Mouse (Mus musculus) heart, embryonic 11.5 days (tissue): ENCODE data around the gene Cxcl14. TPM values are rescaled to one million over a fixed set of nuclear protein-coding genes. Genes with fewer than 3 reads are reported as not detected.

Experiments used
- ATAC-seq: fragments of 200-750 bp; cut with Nextera tagmentation; replicated peaks from 2 replicates; pipeline ENCODE4 v1.8.0; 2017; ENCODE audit warnings: moderate library complexity; ENCODE audit not compliant: insufficient number of reproducible peaks, low FRiP score, low TSS enrichment
- H3K27ac ChIP-seq: fragments of 300-500 bp; sonication (generic); 2 replicates; pipeline ENCODE4 v1.5.1; 2014; ENCODE audit warnings: mild to moderate bottlenecking, low read depth, low read length
- H3K27me3 ChIP-seq: fragments of 300-500 bp; sonication (generic); 2 replicates; pipeline ENCODE4 v1.6.1; 2014; ENCODE audit warnings: mild to moderate bottlenecking, low read length, mixed read lengths; ENCODE audit not compliant: control insufficient read depth, insufficient read depth
- H3K36me3 ChIP-seq: fragments of 300-500 bp; sonication (generic); 2 replicates; pipeline ENCODE4 v1.6.1; 2014; ENCODE audit warnings: mild to moderate bottlenecking, low read length, moderate library complexity, mixed read lengths; ENCODE audit not compliant: control insufficient read depth, insufficient read depth
- H3K4me1 ChIP-seq: fragments of 300-500 bp; sonication (generic); 2 replicates; pipeline ENCODE4 v1.6.1; 2014; ENCODE audit warnings: low read length; ENCODE audit not compliant: control insufficient read depth, insufficient read depth
- H3K4me2 ChIP-seq: fragments of 300-500 bp; sonication (generic); 2 replicates; pipeline ENCODE4 v1.6.1; 2014; ENCODE audit warnings: mild to moderate bottlenecking, moderate library complexity
- H3K4me3 ChIP-seq: fragments of 300-500 bp; sonication (generic); 2 replicates; pipeline ENCODE4 v1.5.1; 2014; ENCODE audit warnings: low read depth, low read length
- H3K9ac ChIP-seq: fragments of 300-500 bp; sonication (generic); 2 replicates; pipeline ENCODE4 v1.6.1; 2014; ENCODE audit warnings: mild to moderate bottlenecking, low read depth, low read length, moderate library complexity
- H3K9me3 ChIP-seq: fragments of 300-500 bp; sonication (generic); replicated peaks from 2 replicates; pipeline ENCODE4 v1.6.1; 2016; ENCODE audit warnings: low read length; ENCODE audit not compliant: control insufficient read depth
- WGBS: fragments of 180-500 bp; shearing (Covaris S2); extraction: QIAGEN DNeasy Blood & Tissue Kit; methylation state at CpG from one replicate; pipeline ENCODE4 v1.1.7; 2014; ENCODE audit not compliant: insufficient replicate concordance; 5-methylcytosine and 5-hydroxymethylcytosine counted together
- polyA plus RNA-seq: library from polyadenylated mRNA; unstranded; fragments of >200 nt; fragmentation: Nextera tagmentation; extraction: Ambion mirVana; gene quantifications from 2 replicates; pipeline ENCODE4 v1.2.1, GENCODE M21; 2014

Cxcl14 gene
- 1.7 and 3.2 TPM in 2 replicates for polyA plus RNA-seq

GRCm38 (mm10) chr13:56295943-56296658 is at the start of gene Cxcl14:
Cxcl14 (minus strand) TSS chr13:56296551.
- WGBS = under 1% methylated on average over 52 of the region's 76 CpGs

GRCm38 (mm10) chr13:56344355-56344754 is 48.0 kb upstream of the Cxcl14 start:
- 78% methylated on average over 12 of the region's 12 CpGs for WGBS
- no peak for ATAC-seq
- no peak overlapping the region for H3K9ac ChIP-seq

More at GRCm38 (mm10) chr13:56295943-56296658, at the start of gene Cxcl14:
- H3K9ac ChIP-seq = peak within 1 kb of the TSS; percentile 54
- peak within 1 kb of the TSS; percentile 85 for H3K4me2 ChIP-seq
- no peak within 1 kb of the TSS for H3K27ac ChIP-seq
- peaks cover 73% of the 10 kb centered on the region for H3K27me3 ChIP-seq
- H3K4me3 ChIP-seq = peak within 1 kb of the TSS; percentile 51
- no peaks in the 10 kb centered on the region for H3K36me3 ChIP-seq
- H3K4me1 ChIP-seq = 0 out of 2 replicates have a peak, but pooled peaks cover 3% of the 10 kb centered on the region
- 0 out of 2 replicates have a peak, but pooled peaks cover 2% of the 10 kb centered on the region for H3K9me3 ChIP-seq
- 0 out of 2 replicates have a peak, but pooled peaks have one; percentile 42 for ATAC-seq

GRCm38 (mm10) chr13:56342491-56342890 is 46.1 kb upstream of the Cxcl14 start:
- no peaks in the 10 kb centered on the region for H3K36me3 ChIP-seq
- no peak overlapping the region for H3K9ac ChIP-seq
- H3K27me3 ChIP-seq = no peaks in the 10 kb centered on the region
- H3K4me2 ChIP-seq = no peak overlapping the region
- no peak overlapping the region for H3K27ac ChIP-seq
- 62% methylated on average over 10 of the region's 10 CpGs for WGBS
- H3K4me1 ChIP-seq = 0 out of 2 replicates have a peak, but pooled peaks cover 2% of the 10 kb centered on the region
- no peaks in the 10 kb centered on the region for H3K9me3 ChIP-seq
- no peak for ATAC-seq
- no peak overlapping the region for H3K4me3 ChIP-seq

More at GRCm38 (mm10) chr13:56344355-56344754, 48.0 kb upstream of the Cxcl14 start:
- Histone ChIP-seq H3K36me3 (no peaks in the 10 kb centered on the region), H3K9me3 (no peaks in the 10 kb centered on the region), H3K27me3 (no peaks in the 10 kb centered on the region), H3K4me3 (no peak overlapping the region), H3K27ac (no peak overlapping the region), H3K4me1 (0 out of 2 replicates have a peak, but pooled peaks cover 2% of the 10 kb centered on the region), H3K4me2 (no peak overlapping the region)

- Histone ChIP-seq H3K4me2 (no peak overlapping the region), H3K9me3 (no peaks in the 10 kb centered on the region), H3K36me3 (no peaks in the 10 kb centered on the region), H3K4me3 (no peak overlapping the region), H3K27me3 (no peaks in the 10 kb centered on the region), H3K4me1 (no peaks in the 10 kb centered on the region), H3K27ac (no peak overlapping the region), H3K9ac (no peak overlapping the region)
- WGBS = 64% methylated on average over 13 of the region's 13 CpGs
- no peak for ATAC-seq
Observed at GRCm38 (mm10) chr13:56340513-56340912, 44.2 kb upstream of the Cxcl14 start.

GRCm38 (mm10) chr13:56339816-56340215 is 43.5 kb upstream of the Cxcl14 start:
- H3K4me3 ChIP-seq = no peak overlapping the region
- ATAC-seq = no peak
- no peak overlapping the region for H3K9ac ChIP-seq
- H3K36me3 ChIP-seq = no peaks in the 10 kb centered on the region
- H3K27ac ChIP-seq = no peak overlapping the region
- H3K9me3 ChIP-seq = no peaks in the 10 kb centered on the region
- WGBS = 74% methylated on average over 8 of the region's 8 CpGs
- no peaks in the 10 kb centered on the region for H3K27me3 ChIP-seq
- no peaks in the 10 kb centered on the region for H3K4me1 ChIP-seq
- H3K4me2 ChIP-seq = no peak overlapping the region

GRCm38 (mm10) chr13:56336982-56337381 is 40.6 kb upstream of the Cxcl14 start:
- no peaks in the 10 kb centered on the region for H3K27me3 ChIP-seq
- no peak overlapping the region for H3K4me3 ChIP-seq
- no peak overlapping the region for H3K27ac ChIP-seq
- peak overlapping the region; percentile 27; the same call in 1 of the 2 replicates for H3K4me2 ChIP-seq
- H3K36me3 ChIP-seq = no peaks in the 10 kb centered on the region
- H3K4me1 ChIP-seq = no peaks in the 10 kb centered on the region
- WGBS = 30% methylated on average over 8 of the region's 8 CpGs
- H3K9me3 ChIP-seq = no peaks in the 10 kb centered on the region
- no peak for ATAC-seq
- H3K9ac ChIP-seq = no peak overlapping the region

- Histone ChIP-seq H3K4me1 (no peaks in the 10 kb centered on the region), H3K4me2 (no peak overlapping the region), H3K4me3 (no peak overlapping the region), H3K27ac (no peak overlapping the region), H3K36me3 (no peaks in the 10 kb centered on the region), H3K27me3 (peaks cover 1% of the 10 kb centered on the region; the same call in 1 of the 2 replicates), H3K9ac (no peak overlapping the region), H3K9me3 (no peaks in the 10 kb centered on the region)
- ATAC-seq = no peak
- 54% methylated on average over 10 of the region's 10 CpGs for WGBS
Observed at GRCm38 (mm10) chr13:56334802-56335690, 38.7 kb upstream of the Cxcl14 start.

- WGBS = 76% methylated on average over 8 of the region's 8 CpGs
Observed at GRCm38 (mm10) chr13:56334236-56334635, 37.9 kb upstream of the Cxcl14 start.

More at GRCm38 (mm10) chr13:56334236-56334635, 37.9 kb upstream of the Cxcl14 start:
- Histone ChIP-seq H3K4me3 (no peak overlapping the region), H3K9ac (no peak overlapping the region), H3K27ac (no peak overlapping the region), H3K4me2 (no peak overlapping the region), H3K27me3 (peaks cover 5% of the 10 kb centered on the region; the same call in 1 of the 2 replicates), H3K36me3 (no peaks in the 10 kb centered on the region), H3K9me3 (no peaks in the 10 kb centered on the region), H3K4me1 (no peaks in the 10 kb centered on the region)
- ATAC-seq = no peak
